Mouse (Mus musculus) embryonic stem cell, embryonic (primary cell): ENCODE results near the gene Tgfb2.

ENCODE experiments used
- CTCF ChIA-PET, 4 experiments: fragments of 300-600 bp in 2 of 4; fragments of 350-600 bp in 2 of 4; sonication (Branson Sonifier 250); formaldehyde crosslinking; loops; one replicate each; lab custom pipeline; 2022; ENCODE audit warnings: inconsistent platforms in 2 of 4; lab: Charles Lee
- POLR2A ChIA-PET, 4 experiments: fragments of 300-600 bp in 2 of 4; fragments of 350-600 bp in 2 of 4; sonication (Branson Sonifier 250); formaldehyde crosslinking; loops; one replicate each; lab custom pipeline; 2022; ENCODE audit warnings: antibody characterized with exemption in 4 of 4, inconsistent platforms in 1 of 4; lab: Charles Lee

The Tgfb2 gene

DNA sequence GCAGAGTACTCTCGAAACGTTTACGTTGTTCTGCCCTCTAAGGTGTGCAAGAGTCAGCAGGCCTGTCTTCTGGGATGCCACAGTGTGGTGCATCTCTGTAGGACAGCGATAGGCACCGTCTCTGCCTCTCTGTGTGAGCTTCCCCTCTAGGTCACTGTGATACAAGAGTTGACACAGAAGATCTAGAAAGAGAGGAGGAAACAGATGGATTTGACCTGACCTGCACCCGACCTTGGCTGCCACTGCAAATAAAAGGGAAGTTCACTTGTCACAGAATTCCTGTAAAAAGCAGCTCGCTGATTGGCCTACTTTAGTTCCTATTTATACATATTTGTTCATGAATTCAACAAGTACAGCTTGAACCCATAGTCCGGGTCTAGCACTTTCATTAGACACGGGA lies 130.2 kb downstream of the Tgfb2 start:
- POLR2A ChIA-PET: interaction anchor here in 2 of 4 experiments (0.6 kb wide), 2 partner anchors 8 to 804 kb away, joined by 5 to 10 read pairs; no protein-coding TSS in a partner anchor
- CTCF ChIA-PET: no interaction called here

DNA sequence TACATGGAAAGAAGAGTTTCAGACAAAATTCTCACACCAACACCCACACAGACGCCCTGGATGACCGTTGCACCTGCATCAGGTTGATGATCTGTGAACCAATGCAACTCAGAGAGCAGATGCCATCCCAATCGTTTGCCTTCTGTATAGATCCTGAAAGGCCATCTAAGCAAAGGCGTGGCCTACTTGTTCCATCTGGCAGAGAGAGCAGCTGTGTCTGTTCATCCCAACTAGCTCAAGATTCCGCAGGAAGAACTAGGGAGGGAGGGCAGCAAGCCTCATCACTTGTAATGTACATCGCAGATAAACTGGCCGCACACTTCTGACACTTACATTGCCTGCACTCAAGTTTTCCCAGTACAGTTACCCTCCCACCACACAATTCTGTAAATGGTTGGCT lies 130.7 kb downstream of the Tgfb2 start:
- ChIA-PET CTCF (interaction anchor here in 1 of 4 experiments (0.6 kb wide), 1 partner anchor 314 kb away, joined by 3 read pairs; no protein-coding TSS in a partner anchor), POLR2A (interaction anchor here in 2 of 4 experiments (0.6 kb wide), 2 partner anchors 7 to 804 kb away, joined by 5 to 10 read pairs; no protein-coding TSS in a partner anchor)
